Mouse (Mus musculus) forebrain, embryonic 16.5 days (tissue): ENCODE data around the gene Olfr559. TPM values are rescaled to one million over a fixed set of nuclear protein-coding genes. Genes with fewer than 3 reads are reported as not detected.

Experiments
- ATAC-seq: fragments of 200-750 bp; cut with Nextera tagmentation; 2 replicates; pipeline ENCODE4 v1.8.0; 2017; ENCODE audit warnings: mild to moderate bottlenecking, moderate library complexity
- H3K27ac ChIP-seq: fragments of 300-500 bp; sonication (generic); 2 replicates; pipeline ENCODE4 v1.5.1; 2014; ENCODE audit warnings: low read length, control low read depth
- H3K27me3 ChIP-seq: fragments of 300-500 bp; sonication (generic); replicated peaks from 2 replicates; pipeline ENCODE4 v1.6.1; 2014; ENCODE audit warnings: low read length; ENCODE audit not compliant: control insufficient read depth, insufficient read depth
- H3K36me3 ChIP-seq: fragments of 300-500 bp; sonication (generic); 2 replicates; pipeline ENCODE4 v1.6.1; 2014; ENCODE audit not compliant: control insufficient read depth, insufficient read depth
- H3K4me1 ChIP-seq: fragments of 300-500 bp; sonication (generic); replicated peaks from 2 replicates; pipeline ENCODE4 v1.6.1; 2014; ENCODE audit warnings: low read length; ENCODE audit not compliant: control insufficient read depth, insufficient read depth
- H3K4me2 ChIP-seq: fragments of 300-500 bp; sonication (generic); 2 replicates; pipeline ENCODE4 v1.6.1; 2014; ENCODE audit warnings: mild to moderate bottlenecking, low read length, control low read depth
- H3K4me3 ChIP-seq: fragments of 300-500 bp; sonication (generic); replicated peaks from 2 replicates; pipeline ENCODE4 v1.5.1; 2014; ENCODE audit warnings: mild to moderate bottlenecking, low read length, control low read depth
- H3K9ac ChIP-seq: fragments of 300-500 bp; sonication (generic); replicated peaks from 2 replicates; pipeline ENCODE4 v1.6.1; 2014; ENCODE audit warnings: low read depth, low read length, control low read depth
- H3K9me3 ChIP-seq: fragments of 300-500 bp; sonication (generic); 2 replicates; pipeline ENCODE4 v1.6.1; 2016; ENCODE audit warnings: low read length; ENCODE audit not compliant: control insufficient read depth
- WGBS: fragments of 180-500 bp; shearing (Covaris S2); extraction: QIAGEN DNeasy Blood & Tissue Kit; methylation state at CpG from one replicate; pipeline ENCODE4 v1.1.7; 2014; 5-methylcytosine and 5-hydroxymethylcytosine counted together
- polyA plus RNA-seq: library from polyadenylated mRNA; unstranded; fragments of >200 nt; fragmentation: Nextera tagmentation; extraction: Ambion mirVana; gene quantifications from 2 replicates; pipeline ENCODE4 v1.2.1, GENCODE M21; 2015

Gene Olfr559
- polyA plus RNA-seq, 1 experiment from 2014 or later: not detected

GRCm38 (mm10) chr7:102695358-102696125 is 31.7 kb downstream of the Olfr559 start, which contains the start of gene Olfr557:
Olfr557 (plus strand) TSS chr7:102695910.
- Histone ChIP-seq H3K9ac (no peak within 1 kb of the TSS), H3K4me2 (no peak within 1 kb of the TSS), H3K36me3 (no peaks in the 10 kb centered on the region), H3K9me3 (no peaks in the 10 kb centered on the region), H3K27ac (no peak within 1 kb of the TSS), H3K4me3 (no peak within 1 kb of the TSS), H3K4me1 (no peaks in the 10 kb centered on the region), H3K27me3 (no peaks in the 10 kb centered on the region)
- WGBS: 86% methylated on average over 5 of the region's 5 CpGs
- ATAC-seq: no peak

GRCm38 (mm10) chr7:102686944-102687501 is 40.3 kb downstream of the Olfr559 start, which contains the start of gene Trim68:
Trim68 (minus strand) TSS chr7:102687327.
- ATAC-seq: peak; percentile 100
- peak within 1 kb of the TSS; percentile 24; the same call in 1 of the 2 replicates for H3K27ac ChIP-seq
- no peaks in the 10 kb centered on the region for H3K9me3 ChIP-seq
- H3K9ac ChIP-seq: peak within 1 kb of the TSS; percentile 78
- H3K27me3 ChIP-seq: no peaks in the 10 kb centered on the region
- peak within 1 kb of the TSS; percentile 66 for H3K4me3 ChIP-seq
- H3K4me1 ChIP-seq: peaks cover 6% of the 10 kb centered on the region
- under 1% methylated on average over 40 of the region's 40 CpGs for WGBS
- no peaks in the 10 kb centered on the region for H3K36me3 ChIP-seq
- H3K4me2 ChIP-seq: peak within 1 kb of the TSS; percentile 92

GRCm38 (mm10) chr7:102681916-102682315 is 45.4 kb downstream of the Olfr559 start:
- no peak overlapping the region for H3K27ac ChIP-seq
- no peak for ATAC-seq
- WGBS: 84% methylated on average over 1 of the region's 1 CpGs

GRCm38 (mm10) chr7:102676225-102676624 is 51.1 kb downstream of the Olfr559 start:
- H3K36me3 ChIP-seq: no peaks in the 10 kb centered on the region
- H3K27me3 ChIP-seq: no peaks in the 10 kb centered on the region
- no peak overlapping the region for H3K9ac ChIP-seq
- no peaks in the 10 kb centered on the region for H3K4me1 ChIP-seq
- no peak overlapping the region for H3K27ac ChIP-seq
- H3K9me3 ChIP-seq: no peaks in the 10 kb centered on the region
- WGBS: 87% methylated on average over 2 of the region's 2 CpGs
- ATAC-seq: no peak
- H3K4me3 ChIP-seq: no peak overlapping the region
- no peak overlapping the region for H3K4me2 ChIP-seq

More at GRCm38 (mm10) chr7:102681916-102682315, 45.4 kb downstream of the Olfr559 start:
- Histone ChIP-seq H3K4me2 (no peak overlapping the region), H3K9ac (no peak overlapping the region), H3K27me3 (no peaks in the 10 kb centered on the region), H3K36me3 (no peaks in the 10 kb centered on the region), H3K9me3 (no peaks in the 10 kb centered on the region), H3K4me1 (0 out of 2 replicates have a peak, but pooled peaks cover 2% of the 10 kb centered on the region), H3K4me3 (no peak overlapping the region)

Other genes with a start within 250 kb of the Olfr559 start
- 0.43 and 0.66 TPM in 2 replicates for gene Olfr543, start 245.8 kb downstream of the Olfr559 start, polyA plus RNA-seq
- 0.10 TPM in 2 replicates for gene Olfr544, start 239.2 kb downstream of the Olfr559 start, polyA plus RNA-seq
- gene Olfr545, start 227.9 kb downstream of the Olfr559 start, polyA plus RNA-seq: 0.17 TPM in 1 of 2 replicates, not detected in the other
- gene Olfr547, start 192.7 kb downstream of the Olfr559 start, polyA plus RNA-seq: not detected in 2 replicates
- gene Olfr548-ps1, start 186.6 kb downstream of the Olfr559 start, polyA plus RNA-seq: not detected in 2 replicates
- not detected in 2 replicates for gene Olfr549, start 177.6 kb downstream of the Olfr559 start, polyA plus RNA-seq
- 0.41 TPM in 1 of 2 replicates, not detected in the other for gene Trim21, start 162.0 kb downstream of the Olfr559 start, polyA plus RNA-seq
- gene Olfr550, start 156.0 kb downstream of the Olfr559 start, polyA plus RNA-seq: not detected in 2 replicates
- gene Olfr551, start 135.6 kb downstream of the Olfr559 start, polyA plus RNA-seq: not detected in 2 replicates
- not detected in 2 replicates for gene Olfr552, start 129.7 kb downstream of the Olfr559 start, polyA plus RNA-seq
- gene Olfr553, start 109.3 kb downstream of the Olfr559 start, polyA plus RNA-seq: not detected in 2 replicates
- not detected in 2 replicates for gene Olfr554, start 89.1 kb downstream of the Olfr559 start, polyA plus RNA-seq
- not detected in 2 replicates for gene Olfr555, start 68.7 kb downstream of the Olfr559 start, polyA plus RNA-seq
- not detected in 2 replicates for gene Olfr556, start 62.6 kb downstream of the Olfr559 start, polyA plus RNA-seq
- 5.6 and 5.8 TPM in 2 replicates for gene Trim68, start 40.2 kb downstream of the Olfr559 start, polyA plus RNA-seq
- not detected in 2 replicates for gene Olfr557, start 31.6 kb downstream of the Olfr559 start, polyA plus RNA-seq
- gene Olfr558, start 25.3 kb downstream of the Olfr559 start, polyA plus RNA-seq: not detected in 2 replicates
- gene Olfr33, start 8.4 kb downstream of the Olfr559 start, polyA plus RNA-seq: not detected in 2 replicates
- gene Olfr560, start 31.9 kb upstream of the Olfr559 start, polyA plus RNA-seq: not detected in 2 replicates
- gene Olfr78, start 32.0 kb upstream of the Olfr559 start, polyA plus RNA-seq: not detected in 2 replicates
- not detected in 2 replicates for gene Olfr561, start 43.7 kb upstream of the Olfr559 start, polyA plus RNA-seq
- not detected in 2 replicates for gene Olfr564, start 76.0 kb upstream of the Olfr559 start, polyA plus RNA-seq
- not detected in 2 replicates for gene Olfr566, start 131.3 kb upstream of the Olfr559 start, polyA plus RNA-seq
- gene Olfr568, start 149.6 kb upstream of the Olfr559 start, polyA plus RNA-seq: not detected in 2 replicates
- not detected in 2 replicates for gene Olfr569, start 163.4 kb upstream of the Olfr559 start, polyA plus RNA-seq
- gene Olfr570, start 167.1 kb upstream of the Olfr559 start, polyA plus RNA-seq: 0.20 TPM in 1 of 2 replicates, not detected in the other
- gene Olfr571, start 190.0 kb upstream of the Olfr559 start, polyA plus RNA-seq: not detected in 2 replicates
- not detected in 2 replicates for gene Olfr572, start 196.9 kb upstream of the Olfr559 start, polyA plus RNA-seq
- gene Olfr573-ps1, start 215.1 kb upstream of the Olfr559 start, polyA plus RNA-seq: not detected in 2 replicates
- not detected in 2 replicates for gene Olfr574, start 221.0 kb upstream of the Olfr559 start, polyA plus RNA-seq
- gene Olfr575, start 231.3 kb upstream of the Olfr559 start, polyA plus RNA-seq: not detected in 2 replicates
- not detected in 2 replicates for gene Olfr576, start 235.2 kb upstream of the Olfr559 start, polyA plus RNA-seq
- not detected in 2 replicates for gene Olfr577, start 248.5 kb upstream of the Olfr559 start, polyA plus RNA-seq